Mouse (Mus musculus): ENCODE measurements around the gene Dtd1. TPM values are rescaled to one million over a fixed set of nuclear protein-coding genes. Genes with fewer than 3 reads are reported as not detected.

Gene Dtd1
- polyA plus RNA-seq, 1 experiment, result 44.7 TPM

DNA sequence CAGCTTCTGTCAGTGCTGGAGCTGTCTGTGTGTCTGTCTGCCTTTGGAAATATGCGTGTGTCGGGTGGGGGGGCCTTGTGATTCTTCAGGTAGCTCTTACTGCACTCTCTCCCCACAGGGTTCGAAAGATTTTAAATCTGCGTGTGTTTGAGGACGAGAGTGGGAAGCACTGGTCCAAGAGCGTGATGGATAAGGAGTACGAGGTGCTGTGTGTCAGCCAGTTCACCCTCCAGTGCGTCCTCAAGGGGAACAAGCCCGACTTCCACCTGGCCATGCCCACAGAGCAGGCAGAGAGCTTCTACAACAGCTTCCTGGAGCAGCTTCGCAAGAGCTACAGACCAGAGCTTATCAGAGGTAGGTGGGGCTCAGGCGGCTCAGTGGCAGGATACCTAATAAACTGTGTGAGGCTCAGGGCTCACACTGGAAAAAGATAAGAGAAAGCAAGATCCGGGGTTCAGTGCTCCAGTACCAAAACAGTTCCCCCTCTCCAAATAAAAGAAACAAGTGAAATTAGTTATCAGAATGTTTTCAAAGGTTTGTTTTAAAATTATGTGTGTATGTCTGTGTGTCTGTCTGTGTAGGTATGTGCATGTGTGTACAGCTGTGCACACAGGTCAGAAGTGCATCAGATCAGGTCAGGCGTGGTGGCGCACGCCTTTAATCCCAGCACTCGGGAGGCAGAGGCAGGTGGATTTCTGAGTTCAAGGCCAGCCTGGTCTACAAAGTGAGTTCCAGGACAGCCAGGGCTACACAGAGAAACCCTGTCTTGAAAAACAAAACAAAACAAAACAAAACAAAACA, 17.6 kb downstream of the Dtd1 start:
- H3K36me3 ChIP-seq (ENCODE audit: control insufficient read depth, insufficient read depth, low read length, poor library complexity, severe bottlenecking), result no peaks in the 10 kb centered on the region
- H3K4me3 ChIP-seq (ENCODE audit: low read depth, low read length), result no peak overlapping the region
- no peak overlapping the region for H3K27ac ChIP-seq (ENCODE audit: insufficient read depth, low read length)
- H3K4me1 ChIP-seq (ENCODE audit: control insufficient read depth, insufficient read depth, low read length), result no peaks in the 10 kb centered on the region
- H3K27me3 ChIP-seq (ENCODE audit: control insufficient read depth, insufficient read depth, low read length, poor library complexity, severe bottlenecking), result no peaks in the 10 kb centered on the region
- no peak overlapping the region for H3K9ac ChIP-seq (ENCODE audit: low read depth, poor library complexity, severe bottlenecking)
- no peaks in the 10 kb centered on the region for H3K9me3 ChIP-seq (replicated peaks; ENCODE audit: control insufficient read depth, insufficient read depth, low read length, poor library complexity, severe bottlenecking)
- no peak for TF ChIP-seq CTCF (IDR thresholded peaks at IDR 0.05; ENCODE audit: low read depth, low read length)
- no peak for TF ChIP-seq EP300 (IDR thresholded peaks at IDR 0.05; ENCODE audit: insufficient read depth, low read depth, low read length)
- TF ChIP-seq POLR2A (IDR thresholded peaks at IDR 0.05; ENCODE audit: insufficient read depth, low read length), result no peak

DNA sequence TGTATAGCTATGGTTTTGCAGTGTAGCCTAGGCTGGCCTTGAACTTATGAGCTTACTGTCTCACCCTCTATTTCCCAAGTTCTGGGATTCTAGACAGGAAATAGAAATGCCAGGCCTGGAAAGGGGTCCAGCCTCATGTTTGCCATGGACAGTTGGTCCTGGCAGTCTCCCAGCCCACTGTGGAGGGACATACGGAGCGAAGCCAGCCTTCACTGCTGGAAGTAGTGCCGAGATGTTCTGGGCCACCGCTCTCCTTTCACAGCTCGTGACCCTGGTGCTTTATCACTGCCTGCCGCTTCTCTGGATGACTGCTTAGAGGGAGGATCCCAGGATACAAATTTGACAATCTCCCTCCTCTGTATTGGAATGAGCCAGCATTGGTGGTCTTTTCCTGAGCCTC, 21.8 kb downstream of the Dtd1 start:
- no peak for TF ChIP-seq EP300 (IDR thresholded peaks at IDR 0.05; ENCODE audit: insufficient read depth, low read depth, low read length)
- TF ChIP-seq POLR2A (IDR thresholded peaks at IDR 0.05; ENCODE audit: insufficient read depth, low read length), result no peak
- no peak for TF ChIP-seq CTCF (IDR thresholded peaks at IDR 0.05; ENCODE audit: low read depth, low read length)

DNA sequence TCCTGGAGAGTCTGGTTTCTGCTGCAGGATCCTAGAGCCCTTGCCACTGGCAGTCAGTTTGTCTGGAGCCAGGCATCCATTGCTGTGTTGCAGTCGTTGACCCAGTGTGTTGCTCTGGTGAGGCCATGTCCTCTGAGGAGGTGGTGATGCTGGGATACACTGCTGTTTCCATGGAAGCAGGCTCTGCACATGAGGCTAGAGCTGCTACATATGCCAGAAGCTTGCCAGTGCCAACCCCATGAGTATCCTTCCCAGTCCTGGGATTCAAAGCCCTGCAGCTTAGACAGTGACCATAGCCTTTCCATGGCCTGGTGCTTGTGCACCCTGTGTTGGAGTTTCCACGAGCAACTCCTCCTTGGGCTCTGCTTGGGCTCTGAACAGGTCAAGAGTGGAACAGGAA, 33.9 kb downstream of the Dtd1 start:
- no peak overlapping the region for H3K27ac ChIP-seq (ENCODE audit: insufficient read depth, low read length)

More for the DNA sequence above, 21.8 kb downstream of the Dtd1 start:
- Histone ChIP-seq H3K4me3 (ENCODE audit: low read depth, low read length) (no peak overlapping the region), H3K4me1 (ENCODE audit: control insufficient read depth, insufficient read depth, low read length) (no peaks in the 10 kb centered on the region), H3K27ac (ENCODE audit: insufficient read depth, low read length) (no peak overlapping the region), H3K9me3 (replicated peaks; ENCODE audit: control insufficient read depth, insufficient read depth, low read length, poor library complexity, severe bottlenecking) (no peaks in the 10 kb centered on the region; the same call in 1 of the 2 replicates), H3K36me3 (ENCODE audit: control insufficient read depth, insufficient read depth, low read length, poor library complexity, severe bottlenecking) (no peaks in the 10 kb centered on the region), H3K27me3 (ENCODE audit: control insufficient read depth, insufficient read depth, low read length, poor library complexity, severe bottlenecking) (no peaks in the 10 kb centered on the region), H3K9ac (ENCODE audit: low read depth, poor library complexity, severe bottlenecking) (no peak overlapping the region)

DNA sequence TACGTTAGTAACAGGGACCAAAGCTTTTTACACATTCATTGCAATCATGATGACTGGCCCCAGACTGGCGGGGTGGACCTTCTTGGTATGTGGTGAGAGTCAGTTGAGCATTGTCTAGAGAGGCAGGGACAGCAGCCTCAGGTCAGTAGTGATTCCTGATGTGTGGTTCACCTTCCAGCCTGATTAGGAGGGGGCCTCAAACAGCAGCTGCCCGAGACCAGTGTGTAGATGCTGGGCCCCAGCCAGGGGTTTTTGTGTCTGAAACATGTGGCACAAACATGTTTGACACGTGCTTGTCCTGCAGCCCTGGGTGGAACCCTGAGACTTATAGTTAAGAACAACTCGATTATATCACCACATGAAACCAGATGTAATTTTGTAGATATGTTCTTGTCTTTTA, 34.5 kb downstream of the Dtd1 start:
- peaks cover 9% of the 10 kb centered on the region for H3K9me3 ChIP-seq (replicated peaks; ENCODE audit: control insufficient read depth, insufficient read depth, low read length, poor library complexity, severe bottlenecking)
- peaks cover 3% of the 10 kb centered on the region for H3K36me3 ChIP-seq (ENCODE audit: control insufficient read depth, insufficient read depth, low read length, poor library complexity, severe bottlenecking)
- TF ChIP-seq EP300 (IDR thresholded peaks at IDR 0.05; ENCODE audit: insufficient read depth, low read depth, low read length), result no peak
- no peak for TF ChIP-seq POLR2A (IDR thresholded peaks at IDR 0.05; ENCODE audit: insufficient read depth, low read length)
- TF ChIP-seq CTCF (IDR thresholded peaks at IDR 0.05; ENCODE audit: low read depth, low read length), result no peak
- H3K27me3 ChIP-seq (ENCODE audit: control insufficient read depth, insufficient read depth, low read length, poor library complexity, severe bottlenecking), result no peaks in the 10 kb centered on the region
- H3K4me1 ChIP-seq (ENCODE audit: control insufficient read depth, insufficient read depth, low read length), result no peaks in the 10 kb centered on the region
- no peak overlapping the region for H3K4me3 ChIP-seq (ENCODE audit: low read depth, low read length)
- no peak overlapping the region for H3K27ac ChIP-seq (ENCODE audit: insufficient read depth, low read length)
- no peak overlapping the region for H3K9ac ChIP-seq (ENCODE audit: low read depth, poor library complexity, severe bottlenecking)

More for the DNA sequence above, 33.9 kb downstream of the Dtd1 start:
- Histone ChIP-seq H3K36me3 (ENCODE audit: control insufficient read depth, insufficient read depth, low read length, poor library complexity, severe bottlenecking) (peaks cover 3% of the 10 kb centered on the region), H3K4me1 (ENCODE audit: control insufficient read depth, insufficient read depth, low read length) (no peaks in the 10 kb centered on the region), H3K27me3 (ENCODE audit: control insufficient read depth, insufficient read depth, low read length, poor library complexity, severe bottlenecking) (no peaks in the 10 kb centered on the region), H3K9me3 (replicated peaks; ENCODE audit: control insufficient read depth, insufficient read depth, low read length, poor library complexity, severe bottlenecking) (peaks cover 9% of the 10 kb centered on the region), H3K9ac (ENCODE audit: low read depth, poor library complexity, severe bottlenecking) (no peak overlapping the region), H3K4me3 (ENCODE audit: low read depth, low read length) (no peak overlapping the region)
- TF ChIP-seq EP300 (IDR thresholded peaks at IDR 0.05; ENCODE audit: insufficient read depth, low read depth, low read length) (no peak), POLR2A (IDR thresholded peaks at IDR 0.05; ENCODE audit: insufficient read depth, low read length) (no peak), CTCF (IDR thresholded peaks at IDR 0.05; ENCODE audit: low read depth, low read length) (no peak)

DNA sequence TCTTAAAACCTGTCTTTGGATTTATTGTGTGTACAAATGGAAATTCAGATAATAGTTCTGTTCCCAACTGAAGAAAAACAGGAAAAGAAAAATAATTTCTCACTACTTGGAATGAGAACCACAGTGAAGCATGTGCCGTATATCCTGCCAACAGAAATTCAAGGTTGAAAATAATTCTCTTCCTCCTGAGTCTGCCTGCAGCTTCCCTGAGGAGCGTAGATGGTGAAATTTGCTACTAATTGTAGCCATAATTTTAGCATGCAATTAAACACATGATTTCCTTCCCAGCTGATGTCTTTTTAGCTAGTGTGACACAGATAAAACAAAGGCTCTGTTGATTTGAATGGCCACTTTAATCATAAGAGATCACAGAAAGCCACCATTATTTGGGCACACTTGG, 35.0 kb downstream of the Dtd1 start:
- Histone ChIP-seq H3K9ac (ENCODE audit: low read depth, poor library complexity, severe bottlenecking) (no peak overlapping the region), H3K27ac (ENCODE audit: insufficient read depth, low read length) (no peak overlapping the region), H3K4me1 (ENCODE audit: control insufficient read depth, insufficient read depth, low read length) (no peaks in the 10 kb centered on the region), H3K9me3 (replicated peaks; ENCODE audit: control insufficient read depth, insufficient read depth, low read length, poor library complexity, severe bottlenecking) (peaks cover 9% of the 10 kb centered on the region), H3K36me3 (ENCODE audit: control insufficient read depth, insufficient read depth, low read length, poor library complexity, severe bottlenecking) (peaks cover 3% of the 10 kb centered on the region), H3K27me3 (ENCODE audit: control insufficient read depth, insufficient read depth, low read length, poor library complexity, severe bottlenecking) (no peaks in the 10 kb centered on the region), H3K4me3 (ENCODE audit: low read depth, low read length) (no peak overlapping the region)
- no peak for TF ChIP-seq EP300 (IDR thresholded peaks at IDR 0.05; ENCODE audit: insufficient read depth, low read depth, low read length)
- TF ChIP-seq POLR2A (IDR thresholded peaks at IDR 0.05; ENCODE audit: insufficient read depth, low read length), result no peak
- no peak for TF ChIP-seq CTCF (IDR thresholded peaks at IDR 0.05; ENCODE audit: low read depth, low read length)

DNA sequence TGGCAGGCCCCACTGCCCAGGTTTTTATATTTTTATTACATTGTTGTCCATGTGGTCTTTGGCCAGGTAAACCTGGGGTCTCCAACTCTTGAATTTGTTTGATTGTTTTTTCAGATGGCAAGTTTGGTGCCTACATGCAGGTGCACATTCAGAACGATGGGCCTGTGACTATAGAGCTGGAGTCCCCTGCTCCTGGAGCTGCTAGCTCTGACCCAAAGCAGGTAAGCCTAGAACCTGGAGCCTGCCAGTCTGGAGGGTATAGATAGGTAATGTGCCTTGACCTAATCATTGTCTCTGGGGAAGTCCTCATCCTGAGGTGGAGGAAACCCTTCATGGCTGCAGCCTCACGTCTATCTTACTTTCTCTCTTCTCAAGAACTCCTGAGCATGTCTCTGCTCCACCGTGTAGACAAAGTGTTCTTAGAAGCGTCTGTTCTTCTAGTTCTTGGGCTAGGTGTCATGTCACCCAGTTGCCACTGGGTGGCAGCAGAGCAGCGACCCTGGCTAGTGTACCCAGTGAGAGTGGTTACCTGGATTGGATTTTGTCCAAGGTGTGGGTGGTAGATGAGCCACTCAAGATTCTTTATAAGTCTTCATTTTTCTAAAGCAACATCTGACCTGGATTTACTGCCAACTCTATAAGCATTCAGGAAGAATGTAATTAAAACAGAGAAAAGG, 36.1 kb downstream of the Dtd1 start:
- Histone ChIP-seq H3K27me3 (ENCODE audit: control insufficient read depth, insufficient read depth, low read length, poor library complexity, severe bottlenecking) (no peaks in the 10 kb centered on the region), H3K36me3 (ENCODE audit: control insufficient read depth, insufficient read depth, low read length, poor library complexity, severe bottlenecking) (peaks cover 3% of the 10 kb centered on the region), H3K27ac (ENCODE audit: insufficient read depth, low read length) (no peak overlapping the region), H3K9me3 (replicated peaks; ENCODE audit: control insufficient read depth, insufficient read depth, low read length, poor library complexity, severe bottlenecking) (peaks cover 9% of the 10 kb centered on the region), H3K4me3 (ENCODE audit: low read depth, low read length) (no peak overlapping the region), H3K4me1 (ENCODE audit: control insufficient read depth, insufficient read depth, low read length) (no peaks in the 10 kb centered on the region), H3K9ac (ENCODE audit: low read depth, poor library complexity, severe bottlenecking) (no peak overlapping the region)
- TF ChIP-seq POLR2A (IDR thresholded peaks at IDR 0.05; ENCODE audit: insufficient read depth, low read length), result no peak
- TF ChIP-seq CTCF (IDR thresholded peaks at IDR 0.05; ENCODE audit: low read depth, low read length), result peak; percentile 93
- no peak for TF ChIP-seq EP300 (IDR thresholded peaks at IDR 0.05; ENCODE audit: insufficient read depth, low read depth, low read length)

Measured in ES-Bruce4 (cell line).